Mouse (Mus musculus) liver, adult 2 months (tissue): ENCODE measurements around the gene Gpr156.

Experiments used
- CTCF ChIP-seq: fragments of 200-500 bp; IDR thresholded peaks from 2 replicates; pipeline ENCODE4 v1.5.1; 2011; ENCODE audit warnings: low read depth, low read length, control low read depth
- POLR2A ChIP-seq: fragments of 200-500 bp; IDR thresholded peaks from 2 replicates; pipeline ENCODE4 v1.6.1; 2011; ENCODE audit warnings: low read length, control low read depth; ENCODE audit not compliant: insufficient read depth; ENCODE audit errors: extremely low read depth

DNA sequence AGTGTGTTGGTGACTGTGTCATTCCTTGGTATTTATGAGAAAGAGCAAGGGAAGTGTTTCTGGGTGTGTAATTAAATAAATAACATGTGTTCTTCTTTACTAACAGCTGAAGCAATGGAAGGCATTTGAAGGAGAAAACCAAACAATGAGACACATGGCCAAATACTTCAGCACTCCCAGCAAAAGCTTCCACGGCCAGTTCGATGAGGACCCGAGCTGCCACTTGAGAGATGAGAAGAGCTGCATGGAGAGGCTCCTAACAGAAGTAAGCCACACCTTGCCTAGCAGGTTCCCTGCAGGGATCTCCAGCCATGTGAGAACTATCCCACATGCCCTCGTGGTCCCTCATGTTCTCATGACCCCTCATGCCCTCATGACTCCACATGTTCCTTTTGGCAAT lies 81.5 kb downstream of the Gpr156 start:
- TF ChIP-seq CTCF = no peak
- no peak for TF ChIP-seq POLR2A
